Mouse (Mus musculus) activated CD4-positive, CD25-positive, alpha-beta regulatory T cell, adult 4 months (primary cell): ENCODE measurements around the gene Gosr2. TPM values are rescaled to one million over a fixed set of nuclear protein-coding genes. Genes with fewer than 3 reads are reported as not detected.

Source experiments
- ATAC-seq: one replicate; pipeline ENCODE4 v1.8.0; 2017
- polyA plus RNA-seq, 2 experiments: library from polyadenylated mRNA; unstranded; fragments of 100-300 nt; shearing (Covaris generic); gene quantifications; one replicate each; pipeline ENCODE4 v1.2.1; 2017

Gene Gosr2
- polyA plus RNA-seq, 2 experiments from 2014 or later = 49.9 to 56.6 TPM

- ATAC-seq = no peak
Measured at GRCm38 (mm10) chr11:103643211-103643610, 54.5 kb downstream of the Gosr2 start.

- ATAC-seq = no peak
Measured at GRCm38 (mm10) chr11:103639407-103639946, 58.2 kb downstream of the Gosr2 start.

- no peak for ATAC-seq
Measured at GRCm38 (mm10) chr11:103638790-103639189, 58.9 kb downstream of the Gosr2 start, which contains the start of gene Lyzl6. TSS of gene Lyzl6 (minus strand) at chr11:103638890.

- no peak for ATAC-seq
Measured at GRCm38 (mm10) chr11:103636261-103636660, 61.4 kb downstream of the Gosr2 start.

GRCm38 (mm10) chr11:103635481-103635880, 62.2 kb downstream of the Gosr2 start:
- ATAC-seq = no peak

- no peak for ATAC-seq
Measured at GRCm38 (mm10) chr11:103634806-103635205, 62.9 kb downstream of the Gosr2 start.

- no peak for ATAC-seq
Measured at GRCm38 (mm10) chr11:103627453-103627852, 70.2 kb downstream of the Gosr2 start.

Other genes with a start within 250 kb of the Gosr2 start
- not detected for gene Lrrc37a, start 193.3 kb downstream of the Gosr2 start, polyA plus RNA-seq
- not detected for gene Gm884, start 76.8 kb downstream of the Gosr2 start, polyA plus RNA-seq
- gene Lyzl6, start 59.0 kb downstream of the Gosr2 start, polyA plus RNA-seq = not detected
- gene Rprml, start 48.3 kb downstream of the Gosr2 start, polyA plus RNA-seq = not detected
- not detected for gene Wnt9b, start 51.9 kb upstream of the Gosr2 start, polyA plus RNA-seq
- gene Wnt3, start 76.3 kb upstream of the Gosr2 start, polyA plus RNA-seq = 1 to 10 TPM; 1.4 to 2.9 TPM